Mouse (Mus musculus) embryonic facial prominence, embryonic 15.5 days (tissue): ENCODE measurements around the gene Deup1. TPM values are rescaled to one million over a fixed set of nuclear protein-coding genes. Genes with fewer than 3 reads are reported as not detected.
A peak's percentile ranks its signal among the peaks of the same experiment; 100 is the strongest.

Source experiments
- ATAC-seq: fragments of 200-750 bp; cut with Nextera tagmentation; 2 replicates; pipeline ENCODE4 v1.8.0; 2017; ENCODE audit warnings: low read depth, moderate TSS enrichment; ENCODE audit not compliant: insufficient number of reproducible peaks, low FRiP score, low TSS enrichment
- H3K27ac ChIP-seq: fragments of 300-500 bp; sonication (generic); replicated peaks from 2 replicates; pipeline ENCODE4 v1.5.1; 2015; ENCODE audit warnings: mild to moderate bottlenecking, inconsistent platforms
- H3K27me3 ChIP-seq: fragments of 300-500 bp; sonication (generic); 2 replicates; pipeline ENCODE4 v1.6.1; 2015; ENCODE audit warnings: inconsistent platforms
- H3K36me3 ChIP-seq: fragments of 300-500 bp; sonication (generic); 2 replicates; pipeline ENCODE4 v1.6.1; 2015; ENCODE audit warnings: mild to moderate bottlenecking, inconsistent platforms
- H3K4me1 ChIP-seq: fragments of 300-500 bp; sonication (generic); 2 replicates; pipeline ENCODE4 v1.6.1; 2015; ENCODE audit warnings: inconsistent platforms
- H3K4me2 ChIP-seq: fragments of 300-500 bp; sonication (generic); replicated peaks from 2 replicates; pipeline ENCODE4 v1.6.1; 2015; ENCODE audit warnings: mild to moderate bottlenecking, inconsistent platforms
- H3K4me3 ChIP-seq: fragments of 300-500 bp; sonication (generic); replicated peaks from 2 replicates; pipeline ENCODE4 v1.5.1; 2015; ENCODE audit warnings: mild to moderate bottlenecking, inconsistent platforms
- H3K9ac ChIP-seq: fragments of 300-500 bp; sonication (generic); 2 replicates; pipeline ENCODE4 v1.6.1; 2015; ENCODE audit warnings: inconsistent platforms
- H3K9me3 ChIP-seq: fragments of 300-500 bp; sonication (generic); replicated peaks from 2 replicates; pipeline ENCODE4 v1.6.1; 2016; ENCODE audit warnings: inconsistent platforms
- WGBS: fragments of 180-500 bp; shearing (Covaris S2); methylation state at CpG from one replicate; pipeline ENCODE4 v1.1.7; 2015; 5-methylcytosine and 5-hydroxymethylcytosine counted together
- polyA plus RNA-seq: library from polyadenylated mRNA; unstranded; fragments of >200 nt; fragmentation: Nextera tagmentation; extraction: Ambion mirVana; gene quantifications from 2 replicates; pipeline ENCODE4 v1.2.1, GENCODE M21; 2015

Deup1 gene
- polyA plus RNA-seq: 14.0 and 35.6 TPM in 2 replicates

GRCm38 (mm10) chr9:15627785-15628287 lies at the start of gene Deup1:
Deup1 (minus strand) TSS chr9:15627933.
- H3K9ac ChIP-seq: no peak within 1 kb of the TSS
- no peak within 1 kb of the TSS for H3K27ac ChIP-seq
- no peaks in the 10 kb centered on the region for H3K9me3 ChIP-seq
- no peaks in the 10 kb centered on the region for H3K27me3 ChIP-seq
- peaks cover 7% of the 10 kb centered on the region for H3K4me1 ChIP-seq
- H3K4me2 ChIP-seq: peak within 1 kb of the TSS; percentile 58
- no peaks in the 10 kb centered on the region for H3K36me3 ChIP-seq
- H3K4me3 ChIP-seq: peak within 1 kb of the TSS; percentile 23
- WGBS: under 1% methylated on average over 28 of the region's 28 CpGs
- ATAC-seq: peak; percentile 39; the same call in 1 of the 2 replicates

GRCm38 (mm10) chr9:15672251-15672650 lies 44.5 kb upstream of the Deup1 start:
- H3K4me2 ChIP-seq: no peak overlapping the region
- no peaks in the 10 kb centered on the region for H3K36me3 ChIP-seq
- no peak overlapping the region for H3K9ac ChIP-seq
- no peaks in the 10 kb centered on the region for H3K9me3 ChIP-seq
- no peak for ATAC-seq
- WGBS: 44% methylated on average over 1 of the region's 1 CpGs
- no peak overlapping the region for H3K27ac ChIP-seq
- H3K4me3 ChIP-seq: no peak overlapping the region
- no peaks in the 10 kb centered on the region for H3K27me3 ChIP-seq
- no peaks in the 10 kb centered on the region for H3K4me1 ChIP-seq

GRCm38 (mm10) chr9:15670002-15670527 lies 42.3 kb upstream of the Deup1 start:
- ATAC-seq: no peak
- no peaks in the 10 kb centered on the region for H3K36me3 ChIP-seq
- no peaks in the 10 kb centered on the region for H3K4me1 ChIP-seq
- no peak overlapping the region for H3K9ac ChIP-seq
- no peaks in the 10 kb centered on the region for H3K27me3 ChIP-seq
- no peak overlapping the region for H3K27ac ChIP-seq
- no peak overlapping the region for H3K4me3 ChIP-seq
- no peaks in the 10 kb centered on the region for H3K9me3 ChIP-seq
- 44% methylated on average over 5 of the region's 5 CpGs for WGBS
- H3K4me2 ChIP-seq: no peak overlapping the region

GRCm38 (mm10) chr9:15669452-15669851 lies 41.7 kb upstream of the Deup1 start:
- no peak overlapping the region for H3K9ac ChIP-seq
- no peaks in the 10 kb centered on the region for H3K36me3 ChIP-seq
- H3K4me2 ChIP-seq: no peak overlapping the region
- H3K4me1 ChIP-seq: no peaks in the 10 kb centered on the region
- H3K4me3 ChIP-seq: no peak overlapping the region
- no peak for ATAC-seq
- H3K9me3 ChIP-seq: no peaks in the 10 kb centered on the region
- no peak overlapping the region for H3K27ac ChIP-seq
- no peaks in the 10 kb centered on the region for H3K27me3 ChIP-seq
- WGBS: 68% methylated on average over 3 of the region's 3 CpGs

- no peak overlapping the region for H3K27ac ChIP-seq
- 81% methylated on average over 7 of the region's 7 CpGs for WGBS
- H3K9ac ChIP-seq: no peak overlapping the region
- H3K4me3 ChIP-seq: no peak overlapping the region
- H3K36me3 ChIP-seq: no peaks in the 10 kb centered on the region
- ATAC-seq: no peak
- H3K9me3 ChIP-seq: no peaks in the 10 kb centered on the region
- no peaks in the 10 kb centered on the region for H3K4me1 ChIP-seq
- no peak overlapping the region for H3K4me2 ChIP-seq
- H3K27me3 ChIP-seq: no peaks in the 10 kb centered on the region
These were observed 36.9 kb upstream of the Deup1 start for GRCm38 (mm10) chr9:15664606-15665005.

- Histone ChIP-seq H3K9me3 (no peaks in the 10 kb centered on the region), H3K9ac (no peak overlapping the region), H3K4me3 (no peak overlapping the region), H3K4me1 (no peaks in the 10 kb centered on the region), H3K27ac (no peak overlapping the region), H3K27me3 (no peaks in the 10 kb centered on the region), H3K4me2 (no peak overlapping the region), H3K36me3 (no peaks in the 10 kb centered on the region)
- WGBS: 56% methylated on average over 6 of the region's 6 CpGs
- ATAC-seq: no peak
These were observed 31.3 kb upstream of the Deup1 start for GRCm38 (mm10) chr9:15659069-15659468.

- H3K4me3 ChIP-seq: no peak overlapping the region
- 42% methylated on average over 6 of the region's 6 CpGs for WGBS
- H3K36me3 ChIP-seq: no peaks in the 10 kb centered on the region
- no peaks in the 10 kb centered on the region for H3K4me1 ChIP-seq
- H3K9ac ChIP-seq: no peak overlapping the region
- no peaks in the 10 kb centered on the region for H3K9me3 ChIP-seq
- ATAC-seq: no peak
- H3K27me3 ChIP-seq: no peaks in the 10 kb centered on the region
- no peak overlapping the region for H3K27ac ChIP-seq
- H3K4me2 ChIP-seq: no peak overlapping the region
These were observed 30.6 kb upstream of the Deup1 start for GRCm38 (mm10) chr9:15658236-15658785.

GRCm38 (mm10) chr9:15653036-15653435 lies 25.3 kb upstream of the Deup1 start:
- Histone ChIP-seq H3K4me2 (no peak overlapping the region), H3K4me1 (no peaks in the 10 kb centered on the region), H3K4me3 (no peak overlapping the region), H3K27me3 (no peaks in the 10 kb centered on the region), H3K36me3 (no peaks in the 10 kb centered on the region), H3K27ac (no peak overlapping the region), H3K9ac (no peak overlapping the region), H3K9me3 (no peaks in the 10 kb centered on the region)
- no peak for ATAC-seq

GRCm38 (mm10) chr9:15649977-15650376 lies 22.2 kb upstream of the Deup1 start:
- H3K9me3 ChIP-seq: no peaks in the 10 kb centered on the region
- H3K4me2 ChIP-seq: no peak overlapping the region
- no peaks in the 10 kb centered on the region for H3K4me1 ChIP-seq
- H3K4me3 ChIP-seq: no peak overlapping the region
- 87% methylated on average over 2 of the region's 2 CpGs for WGBS
- ATAC-seq: no peak
- H3K36me3 ChIP-seq: no peaks in the 10 kb centered on the region
- no peak overlapping the region for H3K9ac ChIP-seq
- no peak overlapping the region for H3K27ac ChIP-seq
- no peaks in the 10 kb centered on the region for H3K27me3 ChIP-seq

GRCm38 (mm10) chr9:15627384-15627783 lies 349 bp downstream of the Deup1 start:
- Histone ChIP-seq H3K4me1 (peaks cover 7% of the 10 kb centered on the region), H3K36me3 (no peaks in the 10 kb centered on the region), H3K4me3 (peak overlapping the region; percentile 23), H3K27ac (no peak overlapping the region), H3K4me2 (peak overlapping the region; percentile 58), H3K27me3 (no peaks in the 10 kb centered on the region), H3K9ac (no peak overlapping the region), H3K9me3 (no peaks in the 10 kb centered on the region)
- no peak for ATAC-seq
- WGBS: 13% methylated on average over 5 of the region's 5 CpGs

GRCm38 (mm10) chr9:15624739-15625138 lies 3.0 kb downstream of the Deup1 start:
- WGBS: 75% methylated on average over 3 of the region's 3 CpGs
- Histone ChIP-seq H3K4me1 (peaks cover 7% of the 10 kb centered on the region), H3K27me3 (no peaks in the 10 kb centered on the region), H3K36me3 (no peaks in the 10 kb centered on the region), H3K4me3 (no peak overlapping the region), H3K9ac (no peak overlapping the region), H3K9me3 (no peaks in the 10 kb centered on the region), H3K27ac (no peak overlapping the region), H3K4me2 (no peak overlapping the region)
- no peak for ATAC-seq

GRCm38 (mm10) chr9:15619767-15620166 lies 8.0 kb downstream of the Deup1 start:
- Histone ChIP-seq H3K4me2 (no peak overlapping the region), H3K27ac (no peak overlapping the region), H3K9ac (no peak overlapping the region), H3K9me3 (no peaks in the 10 kb centered on the region), H3K4me1 (no peaks in the 10 kb centered on the region), H3K4me3 (no peak overlapping the region), H3K36me3 (no peaks in the 10 kb centered on the region), H3K27me3 (no peaks in the 10 kb centered on the region)
- 52% methylated on average over 1 of the region's 1 CpGs for WGBS
- no peak for ATAC-seq
